Mouse (Mus musculus) mouse trophoblast stem cell (cell line): Measurements from ENCODE around the gene Add2.

Source experiments
- in situ Hi-C, 2 experiments: fragments of 300-500 bp; cut with MseI, MboI; formaldehyde crosslinking; loops; 2 replicates in 1 of 2; 3 replicates in 1 of 2; pipeline ENCODE4 v1.15.1; 2025

The Add2 gene

DNA sequence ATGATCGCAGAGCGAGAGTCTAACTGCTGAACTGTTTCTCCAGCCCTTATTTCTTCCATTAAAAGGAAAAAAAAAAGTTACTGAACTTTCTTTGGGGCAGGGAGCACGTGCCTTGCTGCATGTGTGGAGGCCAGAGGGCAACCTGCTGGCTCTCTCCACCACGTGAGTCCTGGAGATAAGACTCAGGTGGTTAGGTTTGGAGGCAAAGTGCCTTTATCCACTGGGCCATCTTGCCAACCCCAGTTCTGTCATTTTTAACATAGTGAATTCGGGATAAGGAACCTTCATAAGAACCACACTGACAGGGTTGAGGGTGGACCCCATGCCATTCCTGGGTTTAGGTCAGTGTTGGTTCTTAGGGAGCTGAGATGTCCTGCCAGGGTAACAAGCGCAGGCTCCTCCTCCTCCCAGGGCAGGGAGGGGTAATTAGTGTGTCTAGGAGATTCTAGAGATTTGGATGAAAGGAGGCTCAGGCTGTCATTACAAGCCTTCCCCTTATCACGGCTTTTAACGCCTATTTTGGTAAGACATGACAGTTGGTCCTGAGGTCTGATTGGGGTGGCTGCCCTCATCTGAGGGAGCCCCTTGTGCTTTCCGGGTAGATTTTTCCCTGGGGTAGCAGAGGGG is 101.5 kb downstream of the Add2 start:
- in situ Hi-C loops = loop anchor here (10.0 kb wide), 1 partner anchor 225 kb away; no protein-coding TSS in a partner anchor

DNA sequence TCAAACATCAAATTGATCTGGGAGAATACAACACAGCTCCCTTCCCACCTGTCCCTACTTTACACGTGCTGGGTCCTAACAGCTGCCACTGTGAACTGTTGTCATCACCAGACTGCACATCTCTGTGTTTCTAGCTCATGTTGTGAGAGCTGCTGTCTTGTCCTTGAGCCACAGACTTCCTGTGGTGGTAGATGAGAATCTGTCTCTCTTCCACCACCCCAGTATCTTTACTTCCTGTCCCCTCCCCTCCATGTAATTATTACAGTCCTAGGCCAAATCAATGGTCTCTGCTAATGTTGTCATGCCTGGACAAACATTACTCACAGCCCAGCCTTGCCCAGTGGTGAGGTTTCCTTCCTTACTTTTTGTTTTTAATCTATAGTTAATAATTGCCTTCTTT is 105.4 kb downstream of the Add2 start:
- in situ Hi-C loops = no loop called here

DNA sequence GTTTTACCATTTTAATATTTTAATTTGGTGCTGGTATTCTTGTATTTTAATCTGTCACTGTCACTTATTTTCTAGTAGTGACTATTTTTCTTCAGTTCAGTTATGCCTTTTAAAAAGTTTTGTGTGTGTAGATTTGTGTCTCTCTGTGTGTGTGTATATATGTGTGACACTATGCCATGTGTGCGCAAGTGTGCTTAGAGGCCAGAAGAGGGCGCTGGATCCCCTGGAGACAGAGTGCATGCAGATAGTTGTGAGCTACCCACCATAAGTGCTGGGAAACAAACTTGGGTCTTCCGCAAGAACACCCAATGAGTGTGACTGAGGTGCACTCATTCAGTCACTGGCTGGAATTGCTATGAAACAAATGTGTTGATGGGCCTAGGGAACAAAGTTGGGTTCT is 107.7 kb downstream of the Add2 start:
- in situ Hi-C loops = no loop called here

DNA sequence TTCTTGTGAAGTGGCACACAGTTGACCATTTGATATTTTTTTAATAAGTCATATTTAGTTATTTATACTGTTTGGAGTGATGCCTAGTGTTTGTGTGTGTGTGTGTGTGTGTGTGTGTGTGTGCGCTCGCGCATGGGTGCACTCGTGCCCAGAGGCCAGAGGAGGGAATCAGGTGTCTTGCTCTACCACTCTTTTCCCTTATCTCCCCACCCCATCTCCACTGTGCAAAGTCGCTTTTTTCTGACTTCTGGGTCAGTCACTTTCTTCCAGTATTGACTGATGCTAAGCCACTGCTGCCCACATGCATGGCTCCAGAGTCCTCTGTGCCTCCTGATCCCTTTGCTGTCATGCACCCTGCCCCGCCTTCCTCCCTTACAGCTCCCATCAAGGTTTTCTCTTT is 112.8 kb downstream of the Add2 start:
- in situ Hi-C loops = no loop called here

DNA sequence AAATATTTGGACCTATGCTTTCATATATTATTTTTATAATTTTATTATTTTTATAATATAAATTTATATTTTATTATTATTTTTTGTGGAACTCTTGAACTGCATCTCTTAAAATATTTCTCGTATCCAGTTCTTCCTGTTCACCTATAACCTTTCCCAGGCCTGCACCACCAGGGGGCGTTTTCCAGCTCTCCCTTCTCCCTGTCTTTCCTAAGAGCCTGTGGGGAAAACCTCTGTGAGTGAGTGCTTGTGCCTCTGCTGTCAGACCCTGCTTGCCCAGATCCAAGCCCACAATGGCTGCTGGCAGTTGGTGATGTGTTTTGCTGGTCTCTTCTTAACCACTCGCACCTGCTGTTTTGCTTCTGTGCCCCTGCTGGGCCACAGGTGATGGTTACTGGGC is 113.3 kb downstream of the Add2 start:
- in situ Hi-C loops = no loop called here

DNA sequence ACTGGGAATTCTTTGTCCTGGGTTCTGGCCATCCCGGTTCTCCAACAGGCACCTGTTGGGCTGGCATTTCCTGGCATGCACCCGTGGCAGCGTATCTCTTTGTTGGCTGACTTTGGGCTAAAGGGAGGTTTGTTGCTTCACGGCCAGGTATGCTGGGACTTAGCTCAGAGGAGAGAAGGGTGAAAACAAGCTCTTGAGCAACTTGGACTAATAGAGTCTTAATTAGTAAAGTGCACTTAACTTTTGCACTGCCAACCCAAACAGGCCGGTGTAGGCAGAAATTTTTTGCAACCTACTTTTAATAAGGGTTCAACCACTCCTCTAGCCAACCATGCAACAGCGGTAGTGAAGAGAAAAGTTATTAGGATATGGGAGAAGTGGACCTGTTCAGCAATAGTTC is 116.5 kb downstream of the Add2 start:
- in situ Hi-C loops = no loop called here

DNA sequence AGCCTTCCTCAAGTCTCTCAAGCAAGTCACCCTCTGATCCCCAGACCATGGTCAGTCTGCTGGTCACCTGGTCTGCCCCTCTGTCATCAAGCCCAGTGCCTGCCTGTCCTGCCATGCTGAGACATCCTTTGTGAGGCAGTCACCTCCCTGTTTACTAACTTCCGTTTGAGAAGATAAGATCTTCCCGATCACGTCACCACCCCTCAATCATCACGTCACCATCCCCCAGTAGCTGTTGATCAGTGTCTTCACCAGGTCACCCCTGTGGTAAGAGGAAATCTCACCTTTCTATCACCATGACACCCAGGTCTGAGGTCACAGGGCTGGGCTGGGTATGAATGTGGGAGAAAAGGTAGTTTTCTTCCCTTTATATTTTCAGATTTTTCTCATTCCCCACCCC is 120.0 kb downstream of the Add2 start:
- in situ Hi-C loops = no loop called here

DNA sequence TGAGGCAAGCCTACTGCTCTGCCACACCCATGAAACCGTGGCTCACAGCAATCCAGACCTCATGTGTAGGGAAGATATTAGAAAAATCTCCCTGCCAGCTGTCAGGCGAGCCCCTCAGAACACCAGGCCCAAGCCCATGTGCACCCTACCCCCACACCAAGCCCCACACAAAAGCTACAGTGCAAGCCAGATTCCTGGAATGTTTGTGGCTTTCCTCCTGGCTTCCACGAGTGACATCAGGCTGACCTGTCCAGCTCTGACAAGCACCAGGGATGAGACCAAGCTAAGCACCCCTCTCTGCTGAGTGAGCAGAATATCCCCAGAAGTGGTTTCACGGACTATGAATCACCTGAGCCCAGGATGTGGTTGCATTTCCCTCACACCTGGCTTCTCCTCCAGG is 120.5 kb downstream of the Add2 start:
- in situ Hi-C loops = no loop called here

DNA sequence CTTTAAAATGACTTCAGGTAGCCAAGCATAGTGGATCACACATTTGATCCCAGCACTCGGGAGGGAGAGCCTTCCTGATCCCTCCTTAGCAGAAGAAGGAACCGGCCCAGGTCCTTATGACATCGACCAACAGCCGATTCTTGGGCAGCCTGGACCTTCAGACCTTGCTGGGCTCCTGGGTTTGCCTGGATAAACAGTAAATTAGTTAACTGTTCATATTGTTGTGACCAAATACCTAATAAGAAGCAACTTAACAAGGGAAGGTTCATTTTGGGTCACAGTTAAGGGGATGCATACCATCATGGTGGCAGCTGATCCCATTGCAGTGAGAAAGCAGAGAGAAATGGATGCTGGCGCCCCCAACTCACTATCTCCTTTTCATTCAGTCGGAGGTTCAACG is 124.2 kb downstream of the Add2 start:
- in situ Hi-C loops = no loop called here

DNA sequence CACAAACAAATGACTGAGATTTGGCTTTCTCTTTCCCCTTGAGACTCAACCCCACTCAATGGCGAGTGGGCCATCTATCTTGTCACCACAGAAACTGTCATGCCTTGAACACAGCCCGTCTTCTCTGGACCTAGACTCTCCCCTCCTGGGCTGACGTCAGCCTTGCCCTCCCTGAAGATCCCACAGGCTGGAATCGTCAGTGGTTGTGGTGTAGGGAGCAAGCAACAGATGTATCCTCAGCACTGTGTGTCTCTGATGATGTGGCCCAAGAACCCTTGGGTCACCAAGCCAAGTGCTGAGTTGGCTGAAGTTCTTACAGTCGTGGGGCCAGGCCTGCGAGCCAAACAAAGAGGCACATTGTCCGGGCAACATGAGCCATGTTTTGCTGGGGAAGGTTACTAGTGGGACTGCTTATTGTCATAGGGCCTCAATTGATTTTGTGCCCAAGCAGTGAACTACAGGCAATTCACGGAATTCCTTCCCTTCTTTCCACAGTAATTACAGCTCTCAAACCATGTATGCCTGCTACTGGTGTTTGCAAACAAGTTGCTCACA is 125.0 kb downstream of the Add2 start:
- in situ Hi-C loops = no loop called here

DNA sequence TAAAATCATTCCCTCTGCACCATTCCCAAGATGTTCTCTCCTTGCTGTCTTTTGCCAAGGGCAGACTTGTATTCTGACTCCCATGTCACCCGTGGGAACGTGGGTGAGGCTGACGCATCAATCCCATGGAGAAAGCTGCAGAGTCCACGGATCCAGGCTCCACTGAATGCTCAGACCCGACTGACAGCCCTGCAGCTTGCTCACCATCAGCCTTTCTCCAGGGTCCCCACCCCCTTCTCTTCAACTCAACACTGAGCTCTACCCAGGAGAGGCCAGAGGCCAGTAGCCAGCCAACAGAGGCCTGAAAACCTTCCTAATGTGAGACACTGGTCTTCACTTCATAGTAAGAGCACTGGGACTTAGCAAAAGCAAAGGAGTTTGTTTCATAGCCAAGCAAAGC is 125.5 kb downstream of the Add2 start:
- in situ Hi-C loops = no loop called here

DNA sequence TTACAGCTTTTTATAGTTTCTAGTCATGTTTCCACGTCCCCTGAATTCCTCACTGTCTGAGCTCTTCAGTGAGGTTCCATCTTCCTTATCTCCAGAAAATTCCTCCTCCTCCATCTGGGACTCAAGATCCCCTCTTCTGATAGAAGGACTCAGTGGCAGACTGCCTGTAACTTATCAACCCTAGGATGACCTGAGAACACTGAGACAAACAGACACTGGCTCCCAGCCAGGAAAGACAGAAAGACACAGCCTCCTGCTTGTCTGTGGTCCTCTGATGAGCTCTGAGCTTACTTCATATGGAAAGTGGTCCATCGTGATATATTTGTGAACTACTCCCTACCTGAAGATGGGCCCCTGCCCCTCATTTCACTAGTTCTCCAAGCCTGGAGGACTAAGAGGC is 126.0 kb downstream of the Add2 start:
- in situ Hi-C loops = no loop called here

DNA sequence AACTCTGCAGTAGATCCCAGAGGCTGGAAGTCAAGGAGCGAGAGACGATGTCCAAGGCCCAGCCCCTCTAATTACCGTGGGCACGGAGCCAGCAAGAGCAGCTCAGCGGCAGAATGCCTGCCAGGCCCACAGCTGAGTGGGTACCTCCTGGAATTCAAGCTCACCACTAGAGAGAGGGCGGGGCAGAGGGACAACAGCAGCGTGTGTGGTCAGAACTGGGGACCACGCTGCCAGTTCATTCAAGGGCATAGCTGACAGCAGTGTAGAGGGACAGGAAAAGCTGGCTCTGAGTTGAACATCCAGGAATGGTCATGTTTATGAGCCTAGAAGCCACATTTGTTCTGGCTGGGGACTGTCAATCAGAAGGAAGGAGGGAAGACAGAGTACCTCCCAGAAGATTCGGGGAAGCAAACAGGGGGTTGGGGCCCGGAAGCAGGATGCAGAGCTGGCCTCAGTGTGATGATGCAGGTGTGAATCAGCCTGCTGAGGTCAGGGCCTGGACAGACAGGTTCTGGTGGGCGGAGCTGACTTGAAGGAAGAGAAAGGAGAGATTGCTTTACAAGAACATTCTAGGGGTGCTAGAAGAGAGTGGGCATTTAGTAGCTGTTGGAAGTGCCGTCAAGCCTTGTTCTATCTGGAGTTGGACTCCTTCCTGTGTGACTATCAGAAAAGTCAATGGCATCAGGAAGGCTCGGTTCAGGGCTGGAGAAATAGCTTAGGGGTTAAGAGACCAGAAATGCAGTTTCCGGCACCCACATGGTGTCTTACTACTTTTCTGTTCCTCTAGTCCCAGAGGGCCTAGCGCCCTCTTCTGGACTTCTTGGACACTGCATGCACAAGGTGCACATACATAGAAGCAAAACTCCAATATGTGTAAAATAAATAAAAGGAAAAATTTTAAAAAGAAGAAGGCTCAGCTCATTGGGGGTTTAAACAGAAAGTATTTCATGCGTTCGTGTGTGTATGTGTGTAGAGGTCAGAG is 129.1 kb downstream of the Add2 start:
- in situ Hi-C loops = no loop called here

DNA sequence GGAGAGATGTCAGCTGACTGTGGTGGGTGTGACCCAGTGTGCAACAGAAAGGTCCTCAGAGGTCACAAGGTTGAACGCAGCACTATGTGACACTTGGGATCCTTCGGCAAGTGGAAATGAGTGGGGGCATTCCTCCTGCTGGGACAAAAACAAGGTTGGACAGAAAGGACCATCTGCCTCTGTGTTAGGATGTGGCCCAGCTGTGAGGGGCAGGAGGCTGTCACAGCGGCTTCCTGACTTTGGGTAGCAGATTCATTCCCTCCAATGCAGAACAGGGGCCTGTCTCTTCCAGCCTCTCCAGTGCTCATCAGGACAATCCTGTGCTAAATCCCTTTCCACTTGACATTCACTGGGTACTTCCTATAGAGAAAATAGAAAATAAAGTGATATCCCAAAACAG is 132.4 kb downstream of the Add2 start:
- in situ Hi-C loops = no loop called here

DNA sequence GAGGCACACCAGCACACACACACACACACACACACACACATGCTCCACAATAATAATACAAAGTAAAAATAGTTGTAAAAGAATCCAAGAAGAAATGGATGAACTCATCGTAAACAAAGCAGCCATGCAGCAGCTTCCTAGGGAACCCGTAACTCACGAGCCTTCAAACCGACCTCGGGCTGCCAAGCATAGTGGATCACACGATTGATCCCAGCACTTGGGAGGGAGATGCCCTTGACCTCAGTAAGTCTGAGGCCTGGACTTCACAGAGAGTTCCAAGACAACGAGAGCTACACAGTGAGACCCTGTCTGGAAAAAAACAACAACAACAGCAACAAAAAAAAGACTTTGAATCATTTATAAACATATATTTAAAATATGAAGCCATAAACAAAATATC is 133.1 kb downstream of the Add2 start:
- in situ Hi-C loops = no loop called here

DNA sequence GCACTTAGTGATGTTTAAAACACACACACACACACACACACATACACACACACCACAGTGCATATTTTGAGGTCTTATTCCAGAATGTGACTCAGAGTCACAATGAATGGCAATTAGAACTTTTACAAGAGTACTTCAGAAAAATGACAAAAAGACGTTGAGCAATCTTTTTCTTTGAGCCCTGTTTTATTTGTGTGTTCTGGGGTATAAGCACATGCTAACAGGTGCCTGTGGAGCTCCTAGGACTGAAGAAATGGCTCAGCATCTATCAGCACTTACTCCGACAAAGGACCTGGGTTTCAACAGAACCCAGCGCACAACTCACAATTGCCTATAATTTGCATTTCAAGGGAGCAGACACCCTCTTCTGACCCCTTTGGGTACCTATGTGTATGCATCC is 135.5 kb downstream of the Add2 start:
- in situ Hi-C loops = no loop called here

DNA sequence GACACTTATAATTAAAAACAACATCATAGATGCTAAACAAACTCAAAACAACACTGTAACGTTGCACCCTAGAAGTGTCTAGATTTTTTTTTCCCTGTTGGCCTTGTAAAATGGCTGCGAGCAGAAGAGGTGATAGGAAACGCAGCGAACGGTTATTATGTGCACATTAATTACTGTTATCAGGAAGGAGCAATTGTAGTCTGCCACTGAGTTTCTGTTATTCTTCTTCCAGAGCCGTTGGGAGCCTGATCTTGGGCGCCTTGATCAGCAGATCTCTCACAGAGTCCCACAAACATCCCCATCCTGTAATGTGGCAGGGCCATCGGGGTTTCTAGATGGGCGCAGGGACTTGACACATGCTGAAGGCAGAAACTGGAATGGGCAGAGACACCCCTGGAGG is 137.9 kb downstream of the Add2 start:
- in situ Hi-C loops = no loop called here

DNA sequence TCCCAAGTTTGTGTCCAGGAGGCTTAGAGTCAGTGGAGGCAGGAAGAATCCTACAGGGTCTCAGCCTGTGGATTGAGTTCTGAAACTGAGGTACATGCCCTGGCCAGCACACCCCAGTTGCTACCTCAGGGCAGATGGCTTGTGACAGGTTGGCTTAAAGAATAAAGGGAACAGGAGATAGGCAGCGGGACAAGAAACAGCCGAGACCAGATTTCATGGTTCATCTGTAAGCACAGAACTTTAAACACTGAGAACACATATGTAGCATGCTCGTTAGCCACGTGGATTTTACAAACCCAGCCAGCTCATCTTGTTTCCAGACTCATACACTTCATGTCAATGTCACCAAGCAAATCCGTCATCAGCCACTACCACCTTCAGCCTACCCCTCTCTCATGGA is 139.4 kb downstream of the Add2 start:
- in situ Hi-C loops = no loop called here

DNA sequence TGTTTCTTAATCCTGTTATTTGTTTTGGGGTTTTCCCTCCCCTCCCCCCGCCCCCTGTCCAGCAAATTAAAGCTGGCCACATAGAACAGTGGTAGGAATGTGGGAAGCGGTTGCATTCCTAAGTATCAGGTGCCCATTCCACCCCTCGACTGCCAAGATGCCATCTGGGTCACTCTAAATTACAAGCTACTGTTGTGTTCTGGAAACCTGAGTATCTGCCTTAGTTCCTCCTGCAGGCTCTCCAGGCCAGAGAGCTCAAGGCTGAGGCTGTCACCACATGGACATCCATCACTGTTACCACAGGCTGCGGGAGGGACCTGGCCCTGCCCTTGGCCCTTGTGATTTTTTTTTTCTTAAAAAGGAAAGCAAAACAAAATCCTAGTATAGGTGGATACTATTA is 140.7 kb downstream of the Add2 start:
- in situ Hi-C loops = no loop called here
